Mouse (Mus musculus): ENCODE measurements around the gene Lcn12.

Gene Lcn12

DNA sequence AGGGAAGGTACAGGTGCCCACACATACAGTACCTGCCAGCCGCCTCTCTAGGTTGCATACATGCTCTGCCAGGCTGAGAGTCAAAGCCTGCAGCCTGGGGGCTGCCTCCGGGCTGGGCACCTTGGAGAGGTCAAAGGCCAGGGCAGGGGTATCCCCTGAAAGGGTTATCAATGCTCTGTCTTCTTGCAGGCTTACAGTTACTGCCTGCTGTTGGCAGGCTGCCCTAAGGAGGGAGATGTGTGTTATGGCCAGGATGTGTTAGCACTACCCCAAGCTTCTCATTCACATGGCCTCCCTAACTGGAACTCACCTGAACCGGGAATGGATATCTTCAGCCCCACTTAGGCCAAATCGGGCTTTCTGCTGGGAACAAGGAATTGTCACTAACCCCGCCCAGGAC is 33.6 kb downstream of the Lcn12 start:
- no peak for DNase-seq (ENCODE audit: low spot score)

DNA sequence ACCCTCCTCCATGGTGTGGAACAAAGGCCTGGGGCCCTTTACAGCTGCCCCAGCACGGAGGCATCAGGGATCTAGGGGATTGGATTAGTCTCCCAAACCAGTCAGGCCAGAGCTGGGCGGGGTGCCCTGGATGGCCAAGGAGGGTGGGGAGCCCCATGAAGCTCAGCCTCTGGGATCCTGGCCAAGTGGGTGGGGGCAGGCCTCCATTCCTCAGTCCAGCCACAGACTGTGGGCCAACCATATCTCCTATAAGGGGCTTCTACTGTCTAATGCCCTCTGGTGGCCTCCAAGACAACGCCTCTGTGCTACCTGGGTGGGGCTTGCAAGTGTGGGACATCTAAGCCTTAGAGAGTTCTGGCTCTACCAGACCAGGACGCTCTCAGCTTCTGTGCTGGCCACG is 34.8 kb downstream of the Lcn12 start:
- DNase-seq (ENCODE audit: low spot score), result no peak

GRCm38 (mm10) chr2:25457022-25457896 is 36.5 kb downstream of the Lcn12 start:
- no peak for DNase-seq (ENCODE audit: low spot score)

DNA sequence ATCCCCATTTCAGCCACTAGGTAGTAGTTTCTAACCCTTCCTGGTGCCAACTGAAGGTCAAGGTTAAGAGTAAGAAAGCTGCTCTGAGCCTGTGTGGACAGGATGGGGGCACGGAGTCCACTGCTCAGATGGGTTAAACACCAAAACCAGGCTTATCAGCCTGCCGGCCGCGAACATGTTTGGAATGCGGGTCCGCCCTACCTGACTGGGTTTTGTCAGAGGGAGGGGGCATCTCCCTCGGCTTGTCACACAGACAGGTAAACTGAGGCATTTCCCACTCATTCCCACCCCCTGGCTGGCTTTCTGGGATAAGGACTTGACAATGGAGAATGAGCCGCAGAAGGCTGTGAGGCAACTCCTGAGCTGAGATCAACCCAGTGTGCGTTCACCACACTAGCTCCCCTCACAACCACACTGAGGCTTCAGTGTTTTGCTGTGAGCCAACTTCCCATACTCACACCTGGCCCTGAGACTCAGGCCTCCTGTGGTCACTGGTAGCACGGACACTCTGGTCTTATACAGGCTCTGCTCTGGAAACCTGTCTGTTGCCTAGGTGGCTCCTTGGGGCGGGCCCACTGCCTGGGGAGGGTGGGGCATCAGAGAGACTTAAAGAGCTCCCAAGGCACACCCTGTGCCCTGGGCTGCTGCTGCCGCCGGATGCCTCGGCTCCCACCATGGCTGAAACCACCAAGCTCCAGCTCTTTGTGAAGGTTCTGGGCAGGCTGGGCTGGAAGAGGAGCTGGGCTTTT is 37.3 kb downstream of the Lcn12 start, which contains the start of gene Clic3:
TSS of gene Clic3 (plus strand) at position 634 of the 749 bp plus-strand sequence.
- no peak for DNase-seq (ENCODE audit: low spot score)

DNA sequence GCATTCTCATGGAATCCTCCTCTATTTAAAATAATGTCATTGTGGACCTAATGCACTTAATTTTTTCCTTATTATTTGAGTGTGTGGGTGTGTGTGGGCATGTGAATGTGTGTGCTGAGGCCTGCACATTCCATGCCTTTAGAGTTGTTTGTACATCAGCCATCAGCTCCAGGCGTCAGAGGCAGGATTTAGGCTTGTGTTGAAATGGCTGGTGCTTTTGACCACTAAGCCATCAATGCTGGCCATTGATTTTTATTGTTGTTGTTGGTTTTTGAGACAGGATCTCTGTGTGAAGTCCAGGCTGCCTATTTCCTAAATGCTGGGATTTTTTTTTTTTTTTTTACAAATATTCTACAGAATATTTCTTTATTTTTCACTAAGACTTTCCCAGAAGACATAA is 40.8 kb downstream of the Lcn12 start:
- no peak for DNase-seq (ENCODE audit: low spot score)

GRCm38 (mm10) chr2:25450853-25451647 is 42.7 kb downstream of the Lcn12 start:
- DNase-seq (ENCODE audit: low spot score), result no peak

- DNase-seq (ENCODE audit: low spot score), result no peak
These were observed 51.0 kb downstream of the Lcn12 start for GRCm38 (mm10) chr2:25442682-25443081.

DNA sequence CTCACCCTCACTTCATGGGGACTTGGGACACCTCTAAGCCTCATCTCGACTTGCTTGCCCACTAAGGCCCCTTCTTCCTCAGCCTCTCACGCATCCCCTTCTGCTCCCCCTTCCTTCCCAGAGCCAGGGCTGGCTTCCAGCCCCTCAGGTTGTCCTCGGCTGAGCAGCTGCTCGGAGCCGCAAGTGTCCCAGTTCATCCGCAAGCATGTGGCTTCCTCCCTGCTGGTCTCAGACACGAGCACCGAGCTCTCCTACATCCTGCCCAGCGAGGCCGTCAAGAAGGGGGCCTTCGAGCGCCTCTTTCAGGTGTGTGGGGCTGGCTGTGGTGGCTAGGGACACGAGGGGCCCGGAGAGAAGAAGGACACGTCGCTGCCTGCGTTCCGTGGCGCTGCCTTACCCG is 52.6 kb downstream of the Lcn12 start:
- no peak for DNase-seq (ENCODE audit: low spot score)
